Mouse (Mus musculus) thymus, adult 2 months (tissue): ENCODE measurements around the gene Gfra4. TPM values are rescaled to one million over a fixed set of nuclear protein-coding genes. Genes with fewer than 3 reads are reported as not detected.

Experiments
- DNase-seq: peaks from one replicate; pipeline ENCODE4 v3.0.0; 2021
- H3K27ac ChIP-seq: fragments of 200-500 bp; 2 replicates; pipeline ENCODE4 v1.5.1; 2012; ENCODE audit warnings: low read length, control low read depth; ENCODE audit not compliant: control insufficient read depth, insufficient read depth
- H3K27me3 ChIP-seq: fragments of 200-500 bp; 2 replicates; pipeline ENCODE4 v1.6.1; 2012; ENCODE audit warnings: mild to moderate bottlenecking, low read length, moderate library complexity, mixed read lengths; ENCODE audit not compliant: control insufficient read depth, insufficient read depth
- H3K36me3 ChIP-seq: fragments of 200-500 bp; 2 replicates; pipeline ENCODE4 v1.6.1; 2012; ENCODE audit warnings: mild to moderate bottlenecking, low read length, moderate library complexity; ENCODE audit not compliant: control insufficient read depth, insufficient read depth
- H3K4me1 ChIP-seq: fragments of 200-500 bp; replicated peaks from 2 replicates; pipeline ENCODE4 v1.6.1; 2012; ENCODE audit warnings: low read length; ENCODE audit not compliant: control insufficient read depth, insufficient read depth
- H3K4me3 ChIP-seq: fragments of 200-500 bp; 2 replicates; pipeline ENCODE4 v1.5.1; 2012; ENCODE audit warnings: mild to moderate bottlenecking, low read length, control low read depth, moderate library complexity; ENCODE audit not compliant: control insufficient read depth, insufficient read depth
- CTCF ChIP-seq: fragments of 200-500 bp; IDR thresholded peaks from 2 replicates; pipeline ENCODE4 v1.5.1; 2012; ENCODE audit warnings: mild to moderate bottlenecking, control low read depth, low read length, moderate library complexity, borderline replicate concordance; ENCODE audit not compliant: control insufficient read depth, poor library complexity, insufficient read depth; ENCODE audit errors: extremely low read depth
- POLR2A ChIP-seq: fragments of 200-500 bp; IDR thresholded peaks from 2 replicates; pipeline ENCODE4 v1.6.1; 2012; ENCODE audit warnings: mild to moderate bottlenecking, low read length, control low read depth, moderate library complexity; ENCODE audit not compliant: control insufficient read depth, poor library complexity, insufficient read depth; ENCODE audit errors: extremely low read depth
- WGBS: fragments of 180-500 bp; shearing (Covaris S2); methylation state at CpG from one replicate; pipeline ENCODE4 v1.1.7; 2018; 5-methylcytosine and 5-hydroxymethylcytosine counted together
- polyA plus RNA-seq: library from polyadenylated mRNA; depleted of rRNA; stranded (reverse); fragments of >200 nt; gene quantifications from 2 replicates; pipeline ENCODE4 v1.2.3, GENCODE M21; 2012

Gene Gfra4
- polyA plus RNA-seq, 1 experiment, result 14.3 TPM

DNA sequence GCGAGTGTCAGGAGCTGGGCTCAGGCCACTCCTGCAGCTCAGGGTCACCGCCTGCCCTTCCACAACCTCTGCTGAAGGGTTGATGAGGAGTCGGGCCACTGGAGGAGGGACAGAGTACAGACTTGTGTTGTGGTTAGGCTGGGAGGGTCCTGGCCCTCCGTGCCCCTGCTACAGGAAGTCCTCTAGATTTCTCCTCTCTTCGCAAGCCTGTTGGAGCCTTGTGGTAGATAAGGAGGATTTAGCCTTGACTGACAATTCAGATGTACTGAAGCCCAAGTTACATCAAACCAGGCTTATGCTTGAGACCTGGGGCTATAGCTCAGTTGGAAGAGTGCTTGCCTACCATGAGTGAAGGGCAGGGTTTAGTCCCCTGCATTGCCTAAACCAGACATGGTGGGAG, 37.6 kb upstream of the Gfra4 start:
- Histone ChIP-seq H3K36me3 (no peaks in the 10 kb centered on the region), H3K4me1 (no peaks in the 10 kb centered on the region), H3K27ac (no peak overlapping the region), H3K27me3 (no peaks in the 10 kb centered on the region), H3K4me3 (no peak overlapping the region)
- TF ChIP-seq POLR2A, result no peak
- TF ChIP-seq CTCF, result no peak
- 25% methylated on average over 5 of the region's 5 CpGs for WGBS
- no peak for DNase-seq

DNA sequence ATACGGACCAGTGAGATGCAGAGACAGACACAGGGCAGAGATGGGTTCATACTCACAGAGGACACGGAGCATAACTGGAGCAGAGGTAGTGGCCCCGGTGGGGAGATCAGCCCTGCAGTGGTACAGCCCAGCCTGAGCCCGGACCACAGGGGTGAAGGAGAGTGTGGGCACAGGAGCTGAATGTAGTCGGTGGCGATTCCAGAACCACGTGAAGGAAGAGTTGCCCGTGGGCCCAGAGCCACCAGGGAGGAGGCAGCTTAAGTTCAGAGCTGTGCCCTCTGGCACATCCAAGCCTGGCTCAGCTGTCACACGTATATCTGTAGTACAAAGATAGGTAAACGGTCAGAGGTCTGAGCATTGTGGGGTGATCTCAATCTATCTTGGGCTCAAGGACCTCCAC, 29.6 kb upstream of the Gfra4 start:
- H3K27ac ChIP-seq, result no peak overlapping the region
- WGBS, result 92% methylated on average over 10 of the region's 10 CpGs
- H3K36me3 ChIP-seq, result no peaks in the 10 kb centered on the region
- no peaks in the 10 kb centered on the region for H3K4me1 ChIP-seq
- H3K27me3 ChIP-seq, result no peaks in the 10 kb centered on the region
- no peak for DNase-seq
- TF ChIP-seq CTCF, result no peak
- no peak for TF ChIP-seq POLR2A
- no peak overlapping the region for H3K4me3 ChIP-seq

DNA sequence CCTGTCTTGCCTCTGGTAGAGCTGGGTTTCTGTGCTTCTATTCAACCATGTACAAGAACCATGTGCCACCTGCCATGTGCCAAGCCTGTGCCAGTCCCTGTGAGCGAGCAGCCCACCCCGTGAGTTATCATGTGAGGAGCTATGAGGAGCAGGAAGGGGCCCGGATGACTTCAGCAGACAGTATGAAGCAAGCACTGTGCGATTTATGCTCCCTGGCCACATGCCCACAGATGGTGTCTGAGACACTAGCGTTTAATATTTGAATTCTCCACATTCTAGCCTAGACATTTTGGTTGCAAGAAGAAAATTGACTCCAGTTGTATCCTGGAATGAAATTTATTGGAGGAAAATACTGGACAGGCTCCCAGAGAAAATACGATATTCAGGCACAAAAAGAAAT, 24.6 kb upstream of the Gfra4 start:
- Histone ChIP-seq H3K27ac (no peak overlapping the region), H3K27me3 (no peaks in the 10 kb centered on the region; the same call in 1 of the 2 replicates), H3K4me1 (no peaks in the 10 kb centered on the region), H3K36me3 (no peaks in the 10 kb centered on the region), H3K4me3 (no peak overlapping the region)
- DNase-seq, result no peak
- TF ChIP-seq CTCF, result no peak
- TF ChIP-seq POLR2A, result no peak
- 62% methylated on average over 6 of the region's 6 CpGs for WGBS

DNA sequence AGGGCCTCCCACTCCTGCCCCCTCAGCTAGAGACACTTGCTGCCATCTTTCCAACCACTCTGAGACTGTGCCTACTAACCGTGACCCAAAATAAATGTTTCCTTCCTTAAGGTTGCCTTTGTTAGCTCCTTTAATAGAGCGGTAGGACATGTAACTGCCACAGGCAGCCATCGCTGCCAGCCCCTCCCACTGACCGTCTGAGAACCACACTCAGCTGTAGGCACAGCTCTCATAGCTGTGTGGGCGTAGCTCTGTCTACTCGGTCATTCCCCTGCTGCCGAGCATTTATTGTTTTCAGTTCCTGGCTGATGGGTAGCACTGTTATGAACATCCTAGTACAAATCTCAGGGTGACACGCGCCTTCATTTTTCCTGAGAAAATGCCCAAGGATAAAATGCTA, 23.5 kb upstream of the Gfra4 start:
- 62% methylated on average over 9 of the region's 9 CpGs for WGBS

DNA sequence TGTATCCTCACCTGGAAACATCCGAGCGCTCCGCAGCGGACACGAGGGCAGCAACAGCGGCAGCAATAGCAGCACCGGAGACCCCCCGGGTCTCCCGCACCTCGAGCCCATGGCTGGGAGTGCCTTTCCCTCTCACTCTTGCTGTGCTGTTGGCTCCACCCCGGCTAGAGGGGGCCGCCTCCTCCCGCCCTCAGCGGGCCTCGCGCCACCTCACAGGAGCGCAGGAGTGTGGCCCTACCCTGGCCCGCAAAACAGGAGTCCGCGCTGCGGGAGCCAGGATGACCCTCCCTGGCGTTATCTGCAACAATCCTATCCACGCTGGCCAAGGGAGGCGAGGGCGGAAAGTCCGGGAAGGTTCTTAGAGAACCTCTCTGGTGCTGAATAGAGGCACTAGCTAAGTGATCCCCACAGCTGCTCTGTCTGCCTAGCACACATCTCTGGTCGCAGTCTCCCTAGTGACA, 20.5 kb upstream of the Gfra4 start, which contains the start of gene Adam33:
Gene Adam33, minus strand, starts transcription at position 411 of the 461 bp plus-strand sequence.
- Histone ChIP-seq H3K27ac (no peak within 1 kb of the TSS), H3K4me1 (no peaks in the 10 kb centered on the region), H3K27me3 (no peaks in the 10 kb centered on the region; the same call in 1 of the 2 replicates), H3K4me3 (no peak within 1 kb of the TSS), H3K36me3 (no peaks in the 10 kb centered on the region)
- no peak for TF ChIP-seq POLR2A
- TF ChIP-seq CTCF, result 0 out of 2 replicates have a peak, but pooled peaks have one; percentile 13
- 9% methylated on average over 27 of the region's 27 CpGs for WGBS
- DNase-seq, result no peak

More for the DNA sequence above, 23.5 kb upstream of the Gfra4 start:
- H3K4me3 ChIP-seq, result no peak overlapping the region
- H3K4me1 ChIP-seq, result no peaks in the 10 kb centered on the region
- no peak for DNase-seq
- H3K27me3 ChIP-seq, result no peaks in the 10 kb centered on the region; the same call in 1 of the 2 replicates
- no peaks in the 10 kb centered on the region for H3K36me3 ChIP-seq
- TF ChIP-seq CTCF (no peak), POLR2A (no peak)
- H3K27ac ChIP-seq, result no peak overlapping the region

DNA sequence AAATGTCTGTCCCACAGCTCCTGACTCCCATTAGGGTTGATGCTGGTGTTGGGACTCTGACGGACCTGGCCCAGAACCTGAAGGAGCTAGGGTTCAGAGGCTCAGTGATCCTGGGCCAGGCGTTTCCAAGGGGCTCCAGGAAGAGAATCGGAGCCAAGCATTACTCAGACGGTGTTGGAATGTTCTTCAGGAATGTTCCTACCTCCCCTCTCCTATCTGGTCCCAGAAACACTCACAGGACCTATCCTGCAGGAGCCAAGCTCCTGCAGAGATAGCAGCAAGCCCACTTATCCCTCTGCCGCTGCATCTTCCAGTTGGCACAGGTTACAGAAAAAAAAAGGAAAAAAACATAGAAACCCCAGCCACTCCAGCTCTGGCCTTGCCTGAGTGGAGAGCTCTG, 18.7 kb upstream of the Gfra4 start:
- no peaks in the 10 kb centered on the region for H3K36me3 ChIP-seq
- H3K4me1 ChIP-seq, result no peaks in the 10 kb centered on the region
- no peak for DNase-seq
- no peak overlapping the region for H3K4me3 ChIP-seq
- no peak for TF ChIP-seq POLR2A
- no peak for TF ChIP-seq CTCF
- H3K27ac ChIP-seq, result no peak overlapping the region
- no peaks in the 10 kb centered on the region; the same call in 1 of the 2 replicates for H3K27me3 ChIP-seq
- WGBS, result 76% methylated on average over 5 of the region's 5 CpGs

DNA sequence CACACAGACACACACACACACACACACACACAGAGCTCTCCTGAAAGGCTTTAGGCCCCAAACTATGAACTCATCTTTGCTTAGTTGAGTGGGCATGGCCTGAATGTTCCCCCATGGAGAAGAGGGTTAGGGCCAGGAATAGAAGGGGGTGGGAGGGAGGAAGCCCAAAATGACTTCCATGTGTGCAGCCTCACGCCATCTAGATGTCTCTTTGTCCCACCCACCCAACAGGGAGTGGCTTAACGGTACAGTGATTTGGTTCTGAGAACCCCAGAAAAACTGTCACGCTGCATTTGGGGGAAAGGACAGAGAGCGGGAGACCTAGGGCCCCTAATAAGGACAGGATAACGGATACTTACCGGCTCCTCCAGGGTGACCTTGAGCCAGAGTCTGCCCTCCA, 17.9 kb upstream of the Gfra4 start:
- TF ChIP-seq CTCF, result no peak
- TF ChIP-seq POLR2A, result no peak
- Histone ChIP-seq H3K4me3 (no peak overlapping the region), H3K36me3 (no peaks in the 10 kb centered on the region), H3K27me3 (no peaks in the 10 kb centered on the region; the same call in 1 of the 2 replicates), H3K27ac (no peak overlapping the region), H3K4me1 (no peaks in the 10 kb centered on the region; the same call in 1 of the 2 replicates)
- 88% methylated on average over 6 of the region's 6 CpGs for WGBS
- DNase-seq, result no peak
